Mouse (Mus musculus): ENCODE measurements around the gene Nmi. TPM values are rescaled to one million over a fixed set of nuclear protein-coding genes. Genes with fewer than 3 reads are reported as not detected.

Nmi gene
- polyA plus RNA-seq, 1 experiment from 2014 or later = 29.3 TPM

DNA sequence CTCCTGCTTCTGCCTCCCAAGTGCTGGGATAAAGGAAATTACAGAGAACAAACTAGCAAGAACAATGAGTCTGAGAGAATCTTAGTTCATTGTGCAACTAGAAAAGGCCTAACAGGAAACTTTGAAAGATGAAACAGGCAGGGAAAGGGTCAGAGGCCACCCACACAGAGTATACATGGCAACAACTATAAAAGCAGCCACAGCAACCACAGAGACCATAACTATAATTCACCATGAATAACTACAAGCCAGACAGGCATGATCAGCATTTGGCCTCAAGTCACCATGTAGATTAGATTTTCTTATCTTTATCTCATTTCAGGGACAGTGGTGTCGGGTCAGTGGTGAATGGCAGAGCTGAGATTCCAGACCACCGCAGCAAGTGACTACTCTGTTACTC is 16.3 kb upstream of the Nmi start:
- peaks cover 3% of the 10 kb centered on the region; the same call in 1 of the 2 replicates for H3K4me1 ChIP-seq (replicated peaks; ENCODE audit: control insufficient read depth, insufficient read depth, low read length)
- no peak for ATAC-seq (ENCODE audit: low read depth)
- H3K4me2 ChIP-seq (ENCODE audit: low read depth, low read length) = no peak overlapping the region
- no peaks in the 10 kb centered on the region for H3K36me3 ChIP-seq (ENCODE audit: control insufficient read depth, insufficient read depth, low read length)
- H3K9me3 ChIP-seq (ENCODE audit: control insufficient read depth, low read length) = no peaks in the 10 kb centered on the region
- WGBS = 47% methylated on average over 2 of the region's 2 CpGs
- H3K27ac ChIP-seq (ENCODE audit: low read length) = no peak overlapping the region
- H3K4me3 ChIP-seq (ENCODE audit: low read length) = no peak overlapping the region
- no peak overlapping the region for H3K9ac ChIP-seq (ENCODE audit: low read length)
- no peaks in the 10 kb centered on the region for H3K27me3 ChIP-seq (ENCODE audit: control insufficient read depth, insufficient read depth, low read depth, low read length)

- ATAC-seq (ENCODE audit: low read depth) = peak; percentile 79
- H3K4me2 ChIP-seq (ENCODE audit: low read depth, low read length) = no peak overlapping the region
- WGBS = 57% methylated on average over 5 of the region's 5 CpGs
- no peak overlapping the region for H3K4me3 ChIP-seq (ENCODE audit: low read length)
- no peaks in the 10 kb centered on the region for H3K27me3 ChIP-seq (ENCODE audit: control insufficient read depth, insufficient read depth, low read depth, low read length)
- no peaks in the 10 kb centered on the region for H3K36me3 ChIP-seq (ENCODE audit: control insufficient read depth, insufficient read depth, low read length)
- H3K27ac ChIP-seq (ENCODE audit: low read length) = no peak overlapping the region
- H3K9me3 ChIP-seq (ENCODE audit: control insufficient read depth, low read length) = no peaks in the 10 kb centered on the region
- no peak overlapping the region for H3K9ac ChIP-seq (ENCODE audit: low read length)
- H3K4me1 ChIP-seq (replicated peaks; ENCODE audit: control insufficient read depth, insufficient read depth, low read length) = peaks cover 10% of the 10 kb centered on the region; the same call in 1 of the 2 replicates
These were observed 13.4 kb upstream of the Nmi start for GRCm38 (mm10) chr2:51986695-51987094.

DNA sequence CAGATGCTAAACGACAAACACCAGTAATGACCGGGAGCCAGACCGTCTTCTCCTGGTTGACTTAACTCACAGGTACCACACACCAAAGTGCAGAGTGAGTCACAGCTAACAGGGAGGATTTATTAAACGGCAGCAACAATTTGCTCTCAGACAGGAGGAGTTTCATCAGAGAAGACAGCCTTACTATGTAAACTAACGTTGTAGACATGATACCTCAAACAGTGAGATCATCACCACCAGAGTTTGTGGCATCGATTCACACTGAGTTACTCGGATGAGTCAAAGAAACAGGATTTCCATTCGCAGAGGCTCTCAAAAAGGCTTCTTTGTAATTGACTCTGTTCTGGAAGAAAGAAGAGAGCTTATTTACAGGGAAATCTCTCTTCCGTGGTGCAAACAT is 12.9 kb upstream of the Nmi start:
- no peak overlapping the region for H3K9ac ChIP-seq (ENCODE audit: low read length)
- ATAC-seq (ENCODE audit: low read depth) = no peak
- no peaks in the 10 kb centered on the region for H3K9me3 ChIP-seq (ENCODE audit: control insufficient read depth, low read length)
- H3K27me3 ChIP-seq (ENCODE audit: control insufficient read depth, insufficient read depth, low read depth, low read length) = no peaks in the 10 kb centered on the region
- peaks cover 13% of the 10 kb centered on the region; the same call in 1 of the 2 replicates for H3K4me1 ChIP-seq (replicated peaks; ENCODE audit: control insufficient read depth, insufficient read depth, low read length)
- no peak overlapping the region for H3K4me2 ChIP-seq (ENCODE audit: low read depth, low read length)
- H3K4me3 ChIP-seq (ENCODE audit: low read length) = no peak overlapping the region
- H3K27ac ChIP-seq (ENCODE audit: low read length) = no peak overlapping the region
- no peaks in the 10 kb centered on the region for H3K36me3 ChIP-seq (ENCODE audit: control insufficient read depth, insufficient read depth, low read length)
- WGBS = 61% methylated on average over 9 of the region's 9 CpGs

DNA sequence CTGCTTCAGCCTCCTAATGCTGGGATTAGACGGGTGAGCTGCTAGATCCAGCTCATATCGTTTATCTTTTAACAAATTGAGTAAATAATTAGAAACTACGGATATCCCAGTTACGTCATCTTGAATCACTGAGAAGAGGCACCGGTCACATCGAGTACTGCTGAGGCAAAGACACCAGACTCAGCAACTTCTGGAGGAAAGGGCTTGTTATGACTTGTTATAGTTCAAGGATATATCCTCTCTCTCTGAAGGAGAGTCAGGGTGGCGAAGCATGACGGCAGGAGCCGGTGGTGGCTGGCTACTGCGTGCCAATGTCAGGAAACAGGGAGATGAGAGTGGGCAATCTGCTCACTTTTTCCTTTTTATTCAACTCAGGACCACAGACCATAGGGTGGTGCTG is 11.9 kb upstream of the Nmi start:
- Histone ChIP-seq H3K27ac (ENCODE audit: low read length) (no peak overlapping the region), H3K9ac (ENCODE audit: low read length) (no peak overlapping the region), H3K9me3 (ENCODE audit: control insufficient read depth, low read length) (no peaks in the 10 kb centered on the region), H3K27me3 (ENCODE audit: control insufficient read depth, insufficient read depth, low read depth, low read length) (no peaks in the 10 kb centered on the region), H3K4me1 (replicated peaks; ENCODE audit: control insufficient read depth, insufficient read depth, low read length) (peaks cover 13% of the 10 kb centered on the region; the same call in 1 of the 2 replicates), H3K36me3 (ENCODE audit: control insufficient read depth, insufficient read depth, low read length) (no peaks in the 10 kb centered on the region), H3K4me3 (ENCODE audit: low read length) (no peak overlapping the region), H3K4me2 (ENCODE audit: low read depth, low read length) (no peak overlapping the region)
- ATAC-seq (ENCODE audit: low read depth) = no peak
- WGBS = 86% methylated on average over 10 of the region's 10 CpGs

DNA sequence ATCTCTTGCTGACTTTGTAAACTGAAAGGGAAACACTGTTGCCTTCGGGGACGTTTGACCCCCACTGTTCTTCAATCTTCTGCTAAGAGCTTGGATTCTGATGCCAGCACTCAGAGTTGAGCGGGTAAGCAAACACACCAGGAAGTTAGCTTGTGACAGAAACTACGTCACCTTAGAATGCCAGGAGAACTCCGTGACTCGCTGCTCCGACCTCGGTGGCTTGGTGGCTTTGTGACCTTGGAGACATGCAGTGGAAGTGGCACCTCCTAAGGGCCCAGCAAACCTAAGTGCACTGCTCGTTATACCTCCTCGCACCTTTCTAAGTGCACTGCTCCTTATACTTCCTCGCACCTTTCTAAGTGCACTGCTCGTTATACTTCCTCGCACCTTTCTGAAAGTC is 9.0 kb upstream of the Nmi start:
- Histone ChIP-seq H3K36me3 (ENCODE audit: control insufficient read depth, insufficient read depth, low read length) (no peaks in the 10 kb centered on the region), H3K9me3 (ENCODE audit: control insufficient read depth, low read length) (no peaks in the 10 kb centered on the region; the same call in 1 of the 2 replicates), H3K4me2 (ENCODE audit: low read depth, low read length) (peak overlapping the region; percentile 48), H3K27me3 (ENCODE audit: control insufficient read depth, insufficient read depth, low read depth, low read length) (no peaks in the 10 kb centered on the region), H3K4me1 (replicated peaks; ENCODE audit: control insufficient read depth, insufficient read depth, low read length) (peaks cover 13% of the 10 kb centered on the region; the same call in 1 of the 2 replicates), H3K4me3 (ENCODE audit: low read length) (peak overlapping the region; percentile 10; the same call in 1 of the 2 replicates), H3K9ac (ENCODE audit: low read length) (peak overlapping the region; percentile 4; the same call in 1 of the 2 replicates), H3K27ac (ENCODE audit: low read length) (peak overlapping the region; percentile 61)
- WGBS = 36% methylated on average over 13 of the region's 13 CpGs
- ATAC-seq (ENCODE audit: low read depth) = no peak

DNA sequence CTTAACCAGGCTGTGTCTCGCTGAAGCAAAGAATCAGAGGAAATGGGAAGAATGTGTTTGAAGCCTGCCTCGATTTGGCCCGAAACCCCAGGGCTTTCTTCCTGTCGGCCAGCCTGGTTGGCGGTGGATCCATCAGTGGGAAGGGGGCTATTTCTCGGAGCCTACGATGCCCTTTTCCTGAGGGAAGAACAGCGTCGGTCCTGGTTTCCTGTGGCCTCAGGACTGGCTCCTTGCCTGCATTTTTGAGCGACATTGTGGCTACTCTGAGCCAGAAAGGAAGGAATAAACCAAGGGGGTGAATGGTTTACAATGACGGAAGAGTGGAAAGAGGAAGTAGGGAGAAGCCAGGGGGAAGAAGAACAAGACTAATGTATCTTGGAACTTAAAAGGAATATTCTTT is 8.3 kb upstream of the Nmi start:
- Histone ChIP-seq H3K4me3 (ENCODE audit: low read length) (0 out of 2 replicates have a peak overlapping the region, but pooled peaks have one; percentile 0), H3K9ac (ENCODE audit: low read length) (peak overlapping the region; percentile 17), H3K27me3 (ENCODE audit: control insufficient read depth, insufficient read depth, low read depth, low read length) (no peaks in the 10 kb centered on the region), H3K36me3 (ENCODE audit: control insufficient read depth, insufficient read depth, low read length) (no peaks in the 10 kb centered on the region), H3K4me1 (replicated peaks; ENCODE audit: control insufficient read depth, insufficient read depth, low read length) (peaks cover 9% of the 10 kb centered on the region; the same call in 1 of the 2 replicates), H3K9me3 (ENCODE audit: control insufficient read depth, low read length) (no peaks in the 10 kb centered on the region; the same call in 1 of the 2 replicates), H3K4me2 (ENCODE audit: low read depth, low read length) (peak overlapping the region; percentile 48), H3K27ac (ENCODE audit: low read length) (peak overlapping the region; percentile 61)
- 18% methylated on average over 11 of the region's 11 CpGs for WGBS
- peak; percentile 90 for ATAC-seq (ENCODE audit: low read depth)

DNA sequence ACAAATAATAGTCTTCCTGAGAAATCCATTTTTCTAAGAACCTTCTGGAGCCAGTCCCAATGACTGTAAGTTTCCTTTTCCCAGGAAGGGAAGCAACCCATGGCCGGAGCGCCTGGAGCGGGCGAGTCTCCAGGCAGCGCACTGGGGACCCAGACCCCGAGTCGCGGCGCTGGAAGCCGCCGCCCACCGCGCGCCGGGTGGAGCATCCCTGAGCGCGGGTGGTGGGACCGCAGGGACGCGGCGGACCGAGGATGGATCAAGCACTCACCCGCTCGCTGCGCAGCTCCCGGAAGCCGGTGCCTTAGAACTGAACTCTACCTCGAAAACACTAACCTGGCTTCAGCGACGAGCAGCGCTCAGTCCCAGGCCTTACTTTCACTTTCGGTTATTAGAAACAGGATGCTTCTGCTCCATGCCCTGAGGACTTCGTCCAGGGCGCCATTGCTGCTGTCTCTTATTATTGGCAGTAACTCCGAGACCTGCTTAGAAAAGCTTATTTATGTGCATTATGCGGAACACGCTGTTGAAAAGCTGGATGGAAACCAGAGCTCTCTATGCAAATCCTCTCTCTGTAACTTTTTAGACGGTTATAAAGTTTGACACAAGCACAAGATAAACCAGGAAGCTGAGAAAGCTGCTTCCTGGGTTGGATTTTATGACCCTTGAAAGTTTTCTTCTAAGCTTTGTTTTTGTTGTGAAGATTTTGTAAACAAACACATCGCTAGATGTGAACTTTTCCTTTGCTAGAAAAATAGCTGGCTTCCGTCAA is 469 bp downstream of the Nmi start:
- 2% methylated on average over 40 of the region's 40 CpGs for WGBS
- no peaks in the 10 kb centered on the region for H3K36me3 ChIP-seq (ENCODE audit: control insufficient read depth, insufficient read depth, low read length)
- peak; percentile 87 for ATAC-seq (ENCODE audit: low read depth)

DNA sequence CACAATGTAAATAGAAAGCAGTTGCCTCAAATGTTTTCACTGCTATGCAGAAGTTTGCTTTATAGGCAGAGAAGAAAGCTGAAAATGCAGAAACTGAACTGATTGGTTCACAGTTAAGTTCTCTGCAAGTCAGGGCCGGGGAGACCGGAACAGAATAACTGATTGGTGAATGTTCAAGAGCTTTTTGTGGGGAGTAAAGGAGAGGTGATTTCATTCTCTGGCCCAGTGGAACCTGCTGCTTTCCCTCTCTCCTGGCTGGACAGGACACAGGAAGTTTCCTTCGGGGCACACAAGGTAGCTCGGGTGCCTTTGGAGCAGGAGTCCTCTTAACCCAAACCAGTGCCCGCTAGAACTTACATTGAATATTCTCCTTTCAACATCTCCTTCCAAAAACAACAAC is 1.2 kb downstream of the Nmi start:
- no peaks in the 10 kb centered on the region for H3K4me1 ChIP-seq (replicated peaks; ENCODE audit: control insufficient read depth, insufficient read depth, low read length)
- peak overlapping the region; percentile 89 for H3K27ac ChIP-seq (ENCODE audit: low read length)
- peak; percentile 61 for ATAC-seq (ENCODE audit: low read depth)
- H3K4me3 ChIP-seq (ENCODE audit: low read length) = peak overlapping the region; percentile 82
- no peaks in the 10 kb centered on the region for H3K9me3 ChIP-seq (ENCODE audit: control insufficient read depth, low read length)
- peak overlapping the region; percentile 86 for H3K9ac ChIP-seq (ENCODE audit: low read length)
- no peaks in the 10 kb centered on the region for H3K27me3 ChIP-seq (ENCODE audit: control insufficient read depth, insufficient read depth, low read depth, low read length)
- WGBS = 35% methylated on average over 5 of the region's 5 CpGs
- H3K36me3 ChIP-seq (ENCODE audit: control insufficient read depth, insufficient read depth, low read length) = no peaks in the 10 kb centered on the region
- H3K4me2 ChIP-seq (ENCODE audit: low read depth, low read length) = peak overlapping the region; percentile 72

More for the DNA sequence above, 469 bp downstream of the Nmi start:
- peak overlapping the region; percentile 86 for H3K9ac ChIP-seq (ENCODE audit: low read length)
- peak overlapping the region; percentile 72 for H3K4me2 ChIP-seq (ENCODE audit: low read depth, low read length)
- no peaks in the 10 kb centered on the region for H3K27me3 ChIP-seq (ENCODE audit: control insufficient read depth, insufficient read depth, low read depth, low read length)
- no peaks in the 10 kb centered on the region for H3K9me3 ChIP-seq (ENCODE audit: control insufficient read depth, low read length)
- peak overlapping the region; percentile 89 for H3K27ac ChIP-seq (ENCODE audit: low read length)
- H3K4me3 ChIP-seq (ENCODE audit: low read length) = peak overlapping the region; percentile 82
- no peaks in the 10 kb centered on the region for H3K4me1 ChIP-seq (replicated peaks; ENCODE audit: control insufficient read depth, insufficient read depth, low read length)

DNA sequence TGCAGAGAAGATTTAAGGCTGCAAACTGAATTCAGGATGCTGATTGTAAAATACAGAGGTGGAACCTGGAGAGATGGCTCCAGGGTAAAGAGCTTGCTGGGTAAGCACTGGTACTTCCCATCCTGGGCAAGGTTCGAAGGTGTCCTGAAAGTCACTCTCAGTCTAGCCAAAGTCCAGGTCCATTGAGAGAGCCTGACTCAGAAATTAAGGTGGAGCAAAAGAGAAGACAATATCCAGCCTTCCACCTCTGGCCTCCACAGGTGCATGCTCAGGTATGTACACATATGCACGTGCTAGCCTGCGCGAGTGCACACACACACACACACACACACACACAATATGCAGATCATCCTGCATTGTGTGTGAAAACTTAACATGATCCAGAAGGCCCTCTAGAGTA is 2.4 kb downstream of the Nmi start:
- Histone ChIP-seq H3K36me3 (ENCODE audit: control insufficient read depth, insufficient read depth, low read length) (no peaks in the 10 kb centered on the region), H3K9me3 (ENCODE audit: control insufficient read depth, low read length) (no peaks in the 10 kb centered on the region), H3K4me2 (ENCODE audit: low read depth, low read length) (no peak overlapping the region), H3K4me1 (replicated peaks; ENCODE audit: control insufficient read depth, insufficient read depth, low read length) (no peaks in the 10 kb centered on the region), H3K27ac (ENCODE audit: low read length) (no peak overlapping the region), H3K9ac (ENCODE audit: low read length) (no peak overlapping the region), H3K27me3 (ENCODE audit: control insufficient read depth, insufficient read depth, low read depth, low read length) (no peaks in the 10 kb centered on the region), H3K4me3 (ENCODE audit: low read length) (no peak overlapping the region)
- 100% methylated on average over 4 of the region's 4 CpGs for WGBS
- no peak for ATAC-seq (ENCODE audit: low read depth)

Data from lung, embryonic 16.5 days (tissue).